Mouse (Mus musculus) heart, postnatal 0 days (tissue): ENCODE results near the gene Hspb6. TPM values are rescaled to one million over a fixed set of nuclear protein-coding genes. Genes with fewer than 3 reads are reported as not detected.

ENCODE experiments used
- ATAC-seq: fragments of 200-750 bp; cut with Nextera tagmentation; 2 replicates; pipeline ENCODE4 v1.8.0; 2017; ENCODE audit warnings: low read depth, moderate number of reproducible peaks, moderate library complexity; ENCODE audit not compliant: insufficient read depth
- DNase-seq: peaks from one replicate; pipeline ENCODE4 v3.0.0-alpha.2; 2016; ENCODE audit warnings: low spot score
- H3K27ac ChIP-seq: fragments of 300-500 bp; sonication (generic); 2 replicates; pipeline ENCODE4 v1.5.1; 2014; ENCODE audit warnings: low read depth, mild to moderate bottlenecking
- H3K27me3 ChIP-seq: fragments of 300-500 bp; sonication (generic); 2 replicates; pipeline ENCODE4 v1.6.1; 2014; ENCODE audit warnings: low read length, mixed read lengths; ENCODE audit not compliant: control insufficient read depth, insufficient read depth
- H3K36me3 ChIP-seq: fragments of 300-500 bp; sonication (generic); replicated peaks from 2 replicates; pipeline ENCODE4 v1.6.1; 2014; ENCODE audit warnings: low read length, mixed read lengths; ENCODE audit not compliant: control insufficient read depth, insufficient read depth
- H3K4me1 ChIP-seq: fragments of 300-500 bp; sonication (generic); 2 replicates; pipeline ENCODE4 v1.6.1; 2014; ENCODE audit warnings: antibody characterized with exemption; ENCODE audit not compliant: control insufficient read depth, insufficient read depth
- H3K4me2 ChIP-seq: fragments of 300-500 bp; sonication (generic); 2 replicates; pipeline ENCODE4 v1.6.1; 2014; ENCODE audit warnings: low read depth, mild to moderate bottlenecking, low read length, moderate library complexity
- H3K4me3 ChIP-seq: fragments of 300-500 bp; sonication (generic); 2 replicates; pipeline ENCODE4 v1.5.1; 2014; ENCODE audit warnings: low read depth, low read length
- H3K9ac ChIP-seq: fragments of 300-500 bp; sonication (generic); replicated peaks from 2 replicates; pipeline ENCODE4 v1.6.1; 2014; ENCODE audit warnings: low read depth, low read length, mixed read lengths
- H3K9me3 ChIP-seq: fragments of 300-500 bp; sonication (generic); replicated peaks from 2 replicates; pipeline ENCODE4 v1.6.1; 2016; ENCODE audit warnings: low read length; ENCODE audit not compliant: control insufficient read depth
- CTCF ChIP-seq: IDR thresholded peaks from 2 replicates; pipeline ENCODE4 v1.5.1; 2016; ENCODE audit warnings: antibody characterized with exemption, control low read depth, low read depth
- EP300 ChIP-seq: IDR thresholded peaks from 2 replicates; pipeline ENCODE4 v1.6.1; 2016; ENCODE audit warnings: antibody characterized with exemption, low read depth
- WGBS: fragments of 180-500 bp; shearing (Covaris S2); extraction: QIAGEN DNeasy Blood & Tissue Kit; methylation state at CpG from one replicate; pipeline ENCODE4 v1.1.7; 2014; 5-methylcytosine and 5-hydroxymethylcytosine counted together
- polyA plus RNA-seq: library from polyadenylated mRNA; unstranded; fragments of >200 nt; fragmentation: Nextera tagmentation; extraction: Ambion mirVana; gene quantifications from 2 replicates; pipeline ENCODE4 v1.2.1, GENCODE M21; 2015
- total RNA-seq: library from RNA; depleted of rRNA; stranded (reverse); fragments of >200 nt; gene quantifications from 2 replicates; pipeline ENCODE4 v1.2.3, GENCODE M21; 2014; ENCODE audit warnings: low replicate concordance

The Hspb6 gene
- total and polyA plus RNA-seq, 2 experiments from 2014 or later, result 72.0 to 339 TPM

GRCm38 (mm10) chr7:30584339-30584738 is 32.4 kb downstream of the Hspb6 start:
- no peak overlapping the region for H3K9ac ChIP-seq
- H3K27me3 ChIP-seq, result no peaks in the 10 kb centered on the region
- H3K4me1 ChIP-seq, result peaks cover 11% of the 10 kb centered on the region
- WGBS, result 92% methylated on average over 10 of the region's 10 CpGs
- H3K4me3 ChIP-seq, result no peak overlapping the region
- ATAC-seq (no peak), DNase-seq (no peak)
- peaks cover 65% of the 10 kb centered on the region for H3K36me3 ChIP-seq
- TF ChIP-seq CTCF (no peak), EP300 (no peak)
- no peaks in the 10 kb centered on the region for H3K9me3 ChIP-seq
- H3K27ac ChIP-seq, result no peak overlapping the region
- H3K4me2 ChIP-seq, result no peak overlapping the region

- DNase-seq, result no peak
- Histone ChIP-seq H3K4me3 (no peak overlapping the region), H3K27ac (no peak overlapping the region), H3K4me2 (no peak overlapping the region), H3K9ac (no peak overlapping the region), H3K4me1 (peaks cover 14% of the 10 kb centered on the region), H3K9me3 (no peaks in the 10 kb centered on the region), H3K36me3 (peaks cover 57% of the 10 kb centered on the region), H3K27me3 (no peaks in the 10 kb centered on the region)
- 95% methylated on average over 7 of the region's 7 CpGs for WGBS
- ATAC-seq, result no peak
- TF ChIP-seq CTCF, result no peak
- TF ChIP-seq EP300, result no peak
These were observed 33.2 kb downstream of the Hspb6 start for GRCm38 (mm10) chr7:30585170-30585569.

GRCm38 (mm10) chr7:30586455-30587020 is 34.6 kb downstream of the Hspb6 start:
- H3K27ac ChIP-seq, result no peak overlapping the region
- H3K27me3 ChIP-seq, result no peaks in the 10 kb centered on the region
- DNase-seq, result no peak
- ATAC-seq, result no peak
- WGBS, result 89% methylated on average over 28 of the region's 28 CpGs
- TF ChIP-seq EP300, result no peak
- no peak for TF ChIP-seq CTCF
- H3K9ac ChIP-seq, result 0 out of 2 replicates have a peak overlapping the region, but pooled peaks have one; percentile 98
- no peak overlapping the region for H3K4me3 ChIP-seq
- no peak overlapping the region for H3K4me2 ChIP-seq
- no peaks in the 10 kb centered on the region for H3K9me3 ChIP-seq
- peaks cover 14% of the 10 kb centered on the region for H3K4me1 ChIP-seq
- H3K36me3 ChIP-seq, result peaks cover 45% of the 10 kb centered on the region

DNA sequence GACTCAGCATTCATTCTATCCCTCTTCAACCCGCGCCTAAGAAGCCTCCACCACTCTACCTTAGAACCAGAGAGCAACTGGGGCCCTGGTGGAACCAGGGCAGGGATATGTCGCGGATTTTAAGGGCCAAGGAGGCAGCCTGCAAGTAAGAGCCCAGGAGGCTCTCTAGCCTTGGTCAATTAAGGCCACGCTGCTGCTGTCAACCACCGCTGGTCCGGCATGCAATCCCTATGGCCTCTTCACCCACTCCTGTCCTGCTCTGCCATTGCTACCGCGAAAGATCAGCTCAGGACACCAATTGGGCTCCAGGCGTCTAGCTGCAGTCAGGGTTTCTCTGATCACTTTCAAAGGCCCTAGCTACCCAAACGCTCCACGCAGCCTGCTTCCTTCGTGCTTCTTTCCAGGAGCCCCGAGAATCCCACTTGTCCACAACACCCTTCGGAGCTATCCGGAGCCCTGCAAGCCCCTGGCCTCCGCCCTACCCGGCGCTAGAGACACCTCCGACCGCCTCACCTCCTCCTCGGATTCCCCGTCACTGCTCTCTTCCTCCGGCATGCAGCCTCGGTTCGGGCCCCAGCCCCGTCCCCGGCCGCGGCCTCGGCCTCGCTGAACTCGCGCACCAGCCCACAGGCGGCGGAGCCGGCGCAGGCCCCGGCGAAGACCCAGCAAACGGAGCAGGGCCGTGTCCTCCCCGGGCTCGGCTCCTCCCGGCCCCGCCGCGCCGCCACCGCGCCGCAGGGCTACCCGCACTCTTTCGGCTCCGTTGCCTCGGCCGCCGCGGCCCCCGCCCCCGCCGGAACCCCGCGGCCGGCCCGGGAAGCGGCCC is 36.1 kb downstream of the Hspb6 start:
- Histone ChIP-seq H3K9me3 (no peaks in the 10 kb centered on the region), H3K4me1 (peaks cover 14% of the 10 kb centered on the region), H3K4me2 (peak overlapping the region; percentile 98), H3K27ac (peak overlapping the region; percentile 96), H3K4me3 (peak overlapping the region; percentile 88), H3K36me3 (peaks cover 30% of the 10 kb centered on the region), H3K9ac (peak overlapping the region; percentile 98), H3K27me3 (no peaks in the 10 kb centered on the region)
- DNase-seq, result peak; percentile 33
- WGBS, result 1% methylated on average over 62 of the region's 67 CpGs
- ATAC-seq, result peak; percentile 14
- no peak for TF ChIP-seq CTCF
- TF ChIP-seq EP300, result no peak

DNA sequence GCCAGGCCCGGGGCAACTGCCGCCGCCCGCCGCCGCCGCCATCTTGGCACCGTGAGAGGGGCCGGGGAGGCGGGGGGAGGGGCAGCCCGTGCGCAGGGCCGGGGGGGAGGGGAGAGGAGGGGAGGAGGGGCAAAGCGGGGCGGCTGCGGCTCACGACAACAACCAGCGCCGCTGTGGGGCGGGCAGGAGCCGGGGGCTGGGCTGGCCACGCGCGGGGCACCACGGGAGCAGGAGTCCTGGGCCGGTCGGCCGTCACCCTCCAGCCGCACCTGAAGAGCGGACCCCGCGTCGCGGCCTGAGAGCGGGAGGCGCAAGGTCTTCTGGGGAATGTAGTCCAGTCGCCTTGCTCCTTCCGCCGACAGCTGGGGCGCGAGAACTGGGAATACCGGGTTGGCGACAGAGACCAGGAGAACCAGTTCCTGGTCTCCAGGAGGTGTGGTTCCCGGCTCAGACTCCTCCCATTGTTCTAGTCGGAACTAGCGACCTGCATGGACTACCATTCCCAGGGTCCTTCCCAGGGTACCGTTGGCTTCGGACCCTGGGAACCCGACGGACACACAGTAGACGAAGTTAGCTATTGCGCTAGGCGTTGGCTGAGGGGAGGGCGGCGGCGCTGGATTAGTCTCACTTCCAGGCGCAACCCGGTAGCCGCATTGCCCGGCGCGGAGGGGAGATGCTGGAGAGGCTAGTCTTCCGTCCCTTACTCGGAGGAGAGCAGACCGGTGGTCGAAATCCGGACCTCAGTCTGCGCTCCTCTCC is 36.9 kb downstream of the Hspb6 start, which contains the start of gene Kmt2b:
Gene Kmt2b (minus strand): TSS at position 51 of the 759 bp plus-strand sequence.
- H3K4me3 ChIP-seq, result peak within 1 kb of the TSS; percentile 88
- peaks cover 22% of the 10 kb centered on the region for H3K36me3 ChIP-seq
- ATAC-seq (peak; percentile 94), DNase-seq (peak; percentile 99)
- peak within 1 kb of the TSS; percentile 98 for H3K4me2 ChIP-seq
- H3K27me3 ChIP-seq, result no peaks in the 10 kb centered on the region
- H3K4me1 ChIP-seq, result peaks cover 14% of the 10 kb centered on the region
- peak within 1 kb of the TSS; percentile 96 for H3K27ac ChIP-seq
- no peak for TF ChIP-seq EP300
- no peak for TF ChIP-seq CTCF
- peak within 1 kb of the TSS; percentile 98 for H3K9ac ChIP-seq
- under 1% methylated on average over 58 of the region's 68 CpGs for WGBS
- no peaks in the 10 kb centered on the region for H3K9me3 ChIP-seq
